Mouse (Mus musculus) kidney, postnatal 0 days (tissue): ENCODE data around the gene Tox3. TPM values are rescaled to one million over a fixed set of nuclear protein-coding genes. Genes with fewer than 3 reads are reported as not detected.

Source experiments
- ATAC-seq: fragments of 200-750 bp; cut with Nextera tagmentation; replicated peaks from 2 replicates; pipeline ENCODE4 v1.8.0; 2017; ENCODE audit warnings: low read depth, moderate number of reproducible peaks, moderate TSS enrichment, moderate library complexity; ENCODE audit not compliant: low FRiP score
- DNase-seq: peaks from one replicate; pipeline ENCODE4 v3.0.0-alpha.2; 2016; ENCODE audit warnings: low spot score
- H3K27ac ChIP-seq: fragments of 300-500 bp; sonication (generic); 2 replicates; pipeline ENCODE4 v1.5.1; 2014; ENCODE audit warnings: mild to moderate bottlenecking
- H3K27me3 ChIP-seq: fragments of 300-500 bp; sonication (generic); 2 replicates; pipeline ENCODE4 v1.6.1; 2014; ENCODE audit warnings: low read length, mixed read lengths; ENCODE audit not compliant: insufficient read depth
- H3K36me3 ChIP-seq: fragments of 300-500 bp; sonication (generic); 2 replicates; pipeline ENCODE4 v1.6.1; 2014; ENCODE audit warnings: low read length, mixed read lengths; ENCODE audit not compliant: insufficient read depth
- H3K4me1 ChIP-seq: fragments of 300-500 bp; sonication (generic); replicated peaks from 2 replicates; pipeline ENCODE4 v1.6.1; 2014; ENCODE audit warnings: antibody characterized with exemption, low read length, mixed read lengths; ENCODE audit not compliant: insufficient read depth
- H3K4me2 ChIP-seq: fragments of 300-500 bp; sonication (generic); 2 replicates; pipeline ENCODE4 v1.6.1; 2014; ENCODE audit warnings: mild to moderate bottlenecking, low read length, moderate library complexity, mixed read lengths
- H3K4me3 ChIP-seq: fragments of 300-500 bp; sonication (generic); replicated peaks from 2 replicates; pipeline ENCODE4 v1.5.1; 2014; ENCODE audit warnings: low read depth, low read length
- H3K9ac ChIP-seq: fragments of 300-500 bp; sonication (generic); 2 replicates; pipeline ENCODE4 v1.6.1; 2014; ENCODE audit warnings: low read depth, low read length
- H3K9me3 ChIP-seq: fragments of 300-500 bp; sonication (generic); replicated peaks from 2 replicates; pipeline ENCODE4 v1.6.1; 2016; ENCODE audit warnings: low read length, inconsistent platforms, mixed read lengths
- CTCF ChIP-seq: IDR thresholded peaks from 2 replicates; pipeline ENCODE4 v1.5.1; 2016; ENCODE audit warnings: antibody characterized with exemption, low read depth, mild to moderate bottlenecking, moderate library complexity
- WGBS: fragments of 180-500 bp; shearing (Covaris S2); extraction: QIAGEN DNeasy Blood & Tissue Kit; methylation state at CpG from one replicate; pipeline ENCODE4 v1.1.7; 2014; 5-methylcytosine and 5-hydroxymethylcytosine counted together
- polyA plus RNA-seq: library from polyadenylated mRNA; unstranded; fragments of >200 nt; fragmentation: Nextera tagmentation; extraction: Ambion mirVana; gene quantifications from 2 replicates; pipeline ENCODE4 v1.2.1, GENCODE M21; 2015

The Tox3 gene
- polyA plus RNA-seq, 1 experiment from 2014 or later: 20.7 TPM

- Histone ChIP-seq H3K27me3 (no peaks in the 10 kb centered on the region), H3K9ac (no peak overlapping the region), H3K4me3 (no peak overlapping the region), H3K36me3 (no peaks in the 10 kb centered on the region), H3K9me3 (no peaks in the 10 kb centered on the region), H3K4me2 (no peak overlapping the region), H3K27ac (no peak overlapping the region), H3K4me1 (no peaks in the 10 kb centered on the region)
- ATAC-seq (no peak), DNase-seq (no peak)
- WGBS: 76% methylated on average over 7 of the region's 7 CpGs
- no peak for TF ChIP-seq CTCF
Observed at GRCm38 (mm10) chr8:90330377-90331285, 17.5 kb downstream of the Tox3 start.

GRCm38 (mm10) chr8:90323824-90324223 lies 24.3 kb downstream of the Tox3 start:
- TF ChIP-seq CTCF: no peak
- WGBS: 24% methylated on average over 4 of the region's 4 CpGs
- DNase-seq: no peak
- Histone ChIP-seq H3K27me3 (no peaks in the 10 kb centered on the region), H3K9ac (no peak overlapping the region), H3K9me3 (no peaks in the 10 kb centered on the region), H3K4me2 (no peak overlapping the region), H3K36me3 (no peaks in the 10 kb centered on the region), H3K27ac (no peak overlapping the region), H3K4me3 (no peak overlapping the region), H3K4me1 (no peaks in the 10 kb centered on the region)
- ATAC-seq: no peak

GRCm38 (mm10) chr8:90322701-90323439 lies 25.3 kb downstream of the Tox3 start:
- H3K36me3 ChIP-seq: no peaks in the 10 kb centered on the region
- no peak overlapping the region for H3K27ac ChIP-seq
- no peak overlapping the region for H3K4me3 ChIP-seq
- H3K27me3 ChIP-seq: no peaks in the 10 kb centered on the region
- WGBS: 85% methylated on average over 8 of the region's 8 CpGs
- no peak for TF ChIP-seq CTCF
- H3K4me1 ChIP-seq: no peaks in the 10 kb centered on the region
- no peak overlapping the region for H3K9ac ChIP-seq
- H3K9me3 ChIP-seq: no peaks in the 10 kb centered on the region
- DNase-seq: no peak
- H3K4me2 ChIP-seq: no peak overlapping the region
- ATAC-seq: no peak

- 93% methylated on average over 1 of the region's 1 CpGs for WGBS
- H3K4me3 ChIP-seq: no peak overlapping the region
- H3K9me3 ChIP-seq: no peaks in the 10 kb centered on the region
- H3K4me2 ChIP-seq: no peak overlapping the region
- H3K36me3 ChIP-seq: no peaks in the 10 kb centered on the region
- no peak for ATAC-seq
- H3K4me1 ChIP-seq: no peaks in the 10 kb centered on the region
- H3K9ac ChIP-seq: no peak overlapping the region
- H3K27me3 ChIP-seq: no peaks in the 10 kb centered on the region
- no peak overlapping the region for H3K27ac ChIP-seq
- no peak for DNase-seq
- no peak for TF ChIP-seq CTCF
Observed at GRCm38 (mm10) chr8:90321255-90321654, 26.9 kb downstream of the Tox3 start.

- no peak overlapping the region for H3K27ac ChIP-seq
- H3K9me3 ChIP-seq: no peaks in the 10 kb centered on the region
- H3K27me3 ChIP-seq: no peaks in the 10 kb centered on the region
- WGBS: 86% methylated on average over 7 of the region's 7 CpGs
- H3K4me1 ChIP-seq: no peaks in the 10 kb centered on the region
- no peak overlapping the region for H3K9ac ChIP-seq
- no peak overlapping the region for H3K4me2 ChIP-seq
- ATAC-seq: no peak
- H3K4me3 ChIP-seq: no peak overlapping the region
- DNase-seq: no peak
- TF ChIP-seq CTCF: no peak
- H3K36me3 ChIP-seq: no peaks in the 10 kb centered on the region
Observed at GRCm38 (mm10) chr8:90314312-90314711, 33.8 kb downstream of the Tox3 start.

- peaks cover 3% of the 10 kb centered on the region; the same call in 1 of the 2 replicates for H3K4me1 ChIP-seq
- DNase-seq (peak; percentile 40), ATAC-seq (no peak)
- no peaks in the 10 kb centered on the region for H3K27me3 ChIP-seq
- H3K4me2 ChIP-seq: no peak overlapping the region
- 0 out of 2 replicates have a peak, but pooled peaks cover 3% of the 10 kb centered on the region for H3K36me3 ChIP-seq
- TF ChIP-seq CTCF: no peak
- H3K27ac ChIP-seq: no peak overlapping the region
- no peak overlapping the region for H3K9ac ChIP-seq
- peaks cover 3% of the 10 kb centered on the region; the same call in 1 of the 2 replicates for H3K9me3 ChIP-seq
- WGBS: 65% methylated on average over 12 of the region's 12 CpGs
- H3K4me3 ChIP-seq: no peak overlapping the region
Observed at GRCm38 (mm10) chr8:90302951-90303350, 45.2 kb downstream of the Tox3 start.
